Mouse (Mus musculus) left cerebral cortex, postnatal 25 days (tissue): ENCODE results near the gene Tgfbrap1. TPM values are rescaled to one million over a fixed set of nuclear protein-coding genes. Genes with fewer than 3 reads are reported as not detected.
"Not testable (repeated sequence)": the region's sequence is repeated elsewhere in the genome, so short reads cannot be mapped to it uniquely, and the experiment has no call there.

Experiments used
- DNase-seq, 2 experiments: peaks; one replicate each; pipeline ENCODE4 v3.0.0; 2022; ENCODE audit warnings: low spot score in 2 of 2, mixed read lengths in 1 of 2
- intact Hi-C: fragments of 180-260 bp; cut with DNase I; formaldehyde crosslinking; loops from one replicate; pipeline ENCODE4 v1.15.1; 2025
- total RNA-seq, 2 experiments: library from RNA; stranded (reverse); gene quantifications; 2 replicates each; pipeline ENCODE4 v1.2.3; 2021

The Tgfbrap1 gene
- total RNA-seq = 10 to 100 TPM; 39.5 to 41.8 TPM

GRCm38 (mm10) chr1:43098031-43098984 is at the start of gene Tgfbrap1, which contains the start of gene AI597479:
Gene Tgfbrap1, minus strand, starts transcription at chr1:43098637.
Gene AI597479, plus strand, starts transcription at chr1:43098710.
- intact Hi-C loops = loop anchor here (10.0 kb wide), 1 partner anchor 726 kb away; the partner anchor contains the start of gene Uxs1
- peak; percentile 94 for DNase-seq

GRCm38 (mm10) chr1:43147474-43147873 is 49.0 kb upstream of the Tgfbrap1 start:
- intact Hi-C loops = no loop called here
- DNase-seq = no peak

GRCm38 (mm10) chr1:43145388-43145787 is 47.0 kb upstream of the Tgfbrap1 start:
- no peak for DNase-seq
- intact Hi-C loops = no loop called here

GRCm38 (mm10) chr1:43144338-43144906 is 46.0 kb upstream of the Tgfbrap1 start:
- intact Hi-C loops = no loop called here
- no peak for DNase-seq

GRCm38 (mm10) chr1:43143791-43144190 is 45.4 kb upstream of the Tgfbrap1 start:
- no peak for DNase-seq
- intact Hi-C loops = loop anchor here (1.0 kb wide), 1 partner anchor 121 kb away; no protein-coding TSS in a partner anchor

GRCm38 (mm10) chr1:43143284-43143683 is 44.8 kb upstream of the Tgfbrap1 start:
- peak in 1 of 2 experiments; percentile 59 for DNase-seq
- intact Hi-C loops = loop anchor here (1.0 kb wide), 1 partner anchor 121 kb away; no protein-coding TSS in a partner anchor

- DNase-seq = no peak
- intact Hi-C loops = loop anchor here (1.0 kb wide), 1 partner anchor 121 kb away; no protein-coding TSS in a partner anchor
Observed at GRCm38 (mm10) chr1:43142849-43143248, 44.4 kb upstream of the Tgfbrap1 start.

DNA sequence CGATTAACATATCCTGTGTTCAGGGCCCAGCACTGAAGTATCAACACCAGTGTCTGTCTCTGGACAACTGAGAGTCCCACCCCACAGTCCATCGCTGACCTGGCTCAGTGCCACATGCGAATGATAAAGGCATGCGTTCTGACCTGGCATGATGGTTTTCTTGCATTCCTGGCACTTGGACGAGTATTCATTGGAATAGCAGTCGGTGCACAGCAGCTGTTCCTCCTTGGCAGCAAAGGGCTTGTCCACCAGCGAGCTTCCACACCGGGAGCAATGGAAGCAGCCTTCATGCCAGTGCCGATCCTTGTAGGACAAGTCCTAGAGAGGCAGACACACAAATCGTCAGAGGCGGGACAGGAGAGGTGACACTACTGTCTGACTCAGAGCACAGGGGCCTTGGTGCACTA is 43.1 kb upstream of the Tgfbrap1 start:
- intact Hi-C loops = no loop called here
- DNase-seq = peak in 1 of 2 experiments; percentile 35

DNA sequence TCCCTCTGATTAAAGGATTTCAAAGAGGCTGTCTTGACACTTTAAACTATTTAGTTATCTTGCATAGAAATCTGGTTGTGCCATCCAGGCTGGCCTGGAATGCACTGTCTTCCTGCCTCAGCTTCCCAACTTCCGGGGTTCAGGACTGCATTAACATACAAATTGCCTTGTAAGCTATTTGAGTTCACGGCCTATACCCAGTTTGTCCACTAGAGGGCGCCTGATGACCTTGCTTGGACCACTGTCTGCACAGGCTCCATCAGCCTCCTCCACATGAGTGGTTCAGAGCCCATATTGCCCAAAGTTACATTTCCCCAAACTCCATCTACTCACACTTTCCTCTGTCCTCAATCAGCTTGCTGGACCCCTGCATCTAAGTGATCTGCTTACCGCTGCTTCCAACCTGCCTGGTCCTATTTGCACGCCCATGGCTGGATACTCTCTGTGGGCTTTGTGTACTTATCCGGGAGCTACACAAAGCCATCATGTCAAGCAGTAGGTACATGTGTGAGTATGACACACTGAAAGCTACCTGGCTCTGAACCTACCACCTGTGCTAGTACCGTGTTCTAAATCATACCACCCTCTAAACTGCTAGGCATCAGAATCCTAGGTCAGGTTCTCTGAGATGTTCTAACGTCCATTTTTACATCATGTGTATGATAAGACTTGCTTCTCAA is 41.3 kb upstream of the Tgfbrap1 start:
- DNase-seq = peak; percentile 84 to 92
- intact Hi-C loops = loop anchor here (1.0 to 10.0 kb wide), 2 partner anchors 125 to 325 kb away; no protein-coding TSS in a partner anchor

GRCm38 (mm10) chr1:43138268-43138812 is 39.9 kb upstream of the Tgfbrap1 start:
- no peak for DNase-seq
- intact Hi-C loops = loop anchor here (10.0 kb wide), 1 partner anchor 326 kb away; no protein-coding TSS in a partner anchor

DNA sequence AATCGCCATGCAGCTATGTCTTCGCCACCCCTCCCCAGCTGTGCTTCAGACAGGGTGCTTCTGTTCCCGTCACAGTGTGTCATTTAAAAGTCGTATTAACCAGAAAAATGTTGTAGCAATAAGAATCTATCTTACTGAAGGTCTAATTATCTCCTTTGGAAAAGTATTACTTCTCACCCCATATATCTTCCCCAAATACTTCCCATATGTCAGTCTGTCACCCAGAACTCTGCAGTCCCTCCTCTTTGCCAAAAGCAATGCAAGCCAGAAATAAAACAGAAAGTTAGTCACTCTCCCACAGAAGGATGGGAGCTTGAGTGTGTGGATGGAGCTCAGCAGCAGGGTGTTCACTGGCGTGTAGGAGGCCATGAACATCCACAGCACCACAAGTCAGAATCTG is 38.9 kb upstream of the Tgfbrap1 start:
- peak; percentile 59 to 94 for DNase-seq
- intact Hi-C loops = loop anchor here (1.0 to 10.0 kb wide), 3 partner anchors 41 to 327 kb away; no protein-coding TSS in a partner anchor

- intact Hi-C loops = loop anchor here (1.0 to 10.0 kb wide), 3 partner anchors 42 to 328 kb away; no protein-coding TSS in a partner anchor
Observed at GRCm38 (mm10) chr1:43136488-43137029, 38.1 kb upstream of the Tgfbrap1 start.

GRCm38 (mm10) chr1:43131591-43131990 is 33.2 kb upstream of the Tgfbrap1 start:
- intact Hi-C loops = loop anchor here (10.0 kb wide), 1 partner anchor 333 kb away; no protein-coding TSS in a partner anchor
- DNase-seq = no peak

More at GRCm38 (mm10) chr1:43136488-43137029, 38.1 kb upstream of the Tgfbrap1 start:
- not testable (repeated sequence) for DNase-seq

GRCm38 (mm10) chr1:43130219-43130981 is 32.0 kb upstream of the Tgfbrap1 start:
- intact Hi-C loops = loop anchor here (10.0 kb wide), 1 partner anchor 334 kb away; no protein-coding TSS in a partner anchor

GRCm38 (mm10) chr1:43127820-43128610 is 29.6 kb upstream of the Tgfbrap1 start:
- intact Hi-C loops = no loop called here
- DNase-seq = no peak

More at GRCm38 (mm10) chr1:43130219-43130981, 32.0 kb upstream of the Tgfbrap1 start:
- DNase-seq = peak in 1 of 2 experiments; percentile 74

DNA sequence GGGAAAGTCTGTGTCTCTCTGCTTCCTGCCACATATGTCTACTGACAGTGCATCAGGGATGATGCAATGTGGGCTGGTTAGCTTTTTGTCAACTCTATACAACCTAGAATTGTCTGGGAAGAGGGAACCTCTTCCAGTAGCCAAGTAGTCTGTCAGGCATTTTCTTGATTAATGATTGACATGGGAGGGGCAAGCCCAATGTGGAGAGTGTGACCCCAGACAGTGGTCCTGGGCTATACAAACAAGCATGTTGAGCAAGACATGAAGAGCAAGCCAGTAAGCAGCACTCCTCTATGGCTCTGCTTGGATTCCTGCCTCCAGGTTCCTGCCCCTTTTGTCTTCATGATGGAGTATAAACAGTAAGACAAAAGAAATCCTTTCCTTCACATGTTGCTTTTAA is 28.8 kb upstream of the Tgfbrap1 start:
- intact Hi-C loops = no loop called here
- no peak for DNase-seq

DNA sequence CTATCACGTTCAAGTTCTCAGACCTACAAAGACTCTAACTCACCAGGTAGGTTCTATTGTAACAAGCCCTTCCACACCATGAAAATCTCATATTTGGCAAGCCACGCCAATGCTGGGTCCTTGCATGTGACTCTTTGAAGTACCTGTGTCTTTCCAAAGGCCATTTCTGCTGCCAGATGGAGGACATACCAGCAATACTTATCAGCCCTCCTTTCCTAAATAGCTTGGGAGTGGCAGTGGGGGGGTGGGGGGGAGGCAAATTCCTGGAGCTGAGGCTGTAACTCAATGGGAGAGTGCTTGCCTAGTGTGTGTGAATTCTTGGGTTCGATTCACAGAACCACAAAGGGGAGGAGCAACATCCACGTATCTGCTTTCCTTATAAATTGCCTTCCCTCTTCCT is 26.3 kb upstream of the Tgfbrap1 start:
- DNase-seq = no peak
- intact Hi-C loops = no loop called here
